Mouse (Mus musculus) yolk sac, embryonic 10.5 days (tissue): ENCODE results near the gene Chil6.

Source experiments
- DNase-seq: peaks from one replicate; pipeline ENCODE4 v3.0.0-alpha.2; 2017; ENCODE audit warnings: low spot score

Chil6 gene

GRCm38 (mm10) chr3:106406082-106406481 lies at the start of gene Chil6:
Gene Chil6, minus strand, starts transcription at chr3:106406182.
- no peak for DNase-seq

- DNase-seq: no peak
Observed at GRCm38 (mm10) chr3:106452616-106453015, 46.6 kb upstream of the Chil6 start.

- no peak for DNase-seq
Observed at GRCm38 (mm10) chr3:106449567-106449966, 43.6 kb upstream of the Chil6 start.

- DNase-seq: no peak
Observed at GRCm38 (mm10) chr3:106448995-106449394, 43.0 kb upstream of the Chil6 start.

GRCm38 (mm10) chr3:106448571-106448970 lies 42.6 kb upstream of the Chil6 start:
- peak; percentile 2 for DNase-seq
